ENCODE assay signal across 15 mouse cellular contexts in genomic region chr4:155356354-155356753, GRCm38 (mm10). TPM values are rescaled to one million over a fixed set of nuclear protein-coding genes. Genes with fewer than 3 reads are reported as not detected.
"Had no signal": no experiment of that assay in that cellular context is flagged by ENCODE, and none has a peak within 500 bp of the region (broad histone marks: within the 10 kb centered on the region; RNA-seq: fewer than 3 reads in every experiment).

No protein-coding gene starts in this region.

- H3K27ac ChIP-seq: hindbrain, embryonic 15.5 days; limb, embryonic 15.5 days; liver, embryonic 14.5 days; midbrain, embryonic 13.5 days had no signal

- H3K36me3 ChIP-seq: hindbrain, embryonic 15.5 days; limb, embryonic 15.5 days; midbrain, embryonic 13.5 days had no signal

- H3K4me2 ChIP-seq: hindbrain, embryonic 15.5 days; limb, embryonic 15.5 days; midbrain, embryonic 13.5 days had no signal

- H3K9me3 ChIP-seq: hindbrain, embryonic 15.5 days; limb, embryonic 15.5 days; midbrain, embryonic 13.5 days had no signal

- H3K9ac ChIP-seq: hindbrain, embryonic 15.5 days; limb, embryonic 15.5 days; liver, embryonic 14.5 days; midbrain, embryonic 13.5 days had no signal

- DNase-seq: layer of hippocampus, adult 9-11 months; layer of hippocampus, postnatal 36 days; lung, adult 2 months; lung, postnatal 36 days; right cerebral cortex, adult 18-20 months; right cerebral cortex, postnatal 4 days; spleen, adult 18-20 months; thymus, postnatal 4 days had no signal

- H3K4me3 ChIP-seq: hindbrain, embryonic 15.5 days; limb, embryonic 15.5 days; midbrain, embryonic 13.5 days had no signal

- ATAC-seq: intestine, embryonic 16.5 days; lung, postnatal 0 days; midbrain, embryonic 13.5 days had no signal

RNA-seq across cellular contexts. Expression of gene Prkcz, which starts 4.8 kb away (rescaled TPM):
- total RNA-seq: megakaryocyte progenitor cell, adult 5-6 weeks had no signal

RNA-seq across cellular contexts. Expression of gene Gabrd, which starts 41.6 kb away (rescaled TPM):
- total RNA-seq: megakaryocyte progenitor cell, adult 5-6 weeks had no signal
- polyA plus RNA-seq: liver, embryonic 14.5 days had no signal
